Comparison of ENCODE assay signal across 11 mouse cellular contexts in the genomic region with DNA sequence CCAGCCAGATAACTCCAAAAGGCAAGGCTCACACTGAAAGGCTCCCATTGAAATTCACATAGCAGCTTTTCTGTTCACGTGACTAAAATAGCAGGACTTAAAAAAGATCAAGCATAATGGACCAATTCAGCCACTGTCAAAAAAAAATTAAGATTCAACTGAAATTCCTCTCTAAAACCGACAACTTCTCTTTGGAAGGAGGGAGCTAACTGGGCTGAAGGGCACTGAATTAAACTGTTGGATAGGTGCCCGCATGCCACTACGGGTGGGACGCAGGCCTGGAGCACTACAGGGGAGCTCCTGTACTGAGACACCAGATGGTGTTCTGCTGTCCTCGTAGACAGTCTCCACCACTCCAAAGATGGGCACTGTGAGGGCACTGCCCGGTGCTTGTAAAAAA.
A peak's percentile ranks its signal among the peaks of the same experiment; 100 is the strongest.
DNase-seq lines count a peak whose midpoint lies in the region; ATAC-seq and TF ChIP-seq lines count a peak whose summit lies in the region.
"Had no signal": no experiment of that assay in that cellular context is flagged by ENCODE, and none has a peak within 500 bp of the region (broad histone marks: within the 10 kb centered on the region; RNA-seq: fewer than 3 reads in every experiment).

No protein-coding gene starts in this region.

- H3K4me3 ChIP-seq in cerebellum, adult 2 months (replicated peaks; ENCODE audit: insufficient read depth, low read depth, low read length) = no peak overlapping the region
- H3K4me3 ChIP-seq in forebrain, embryonic 14.5 days (ENCODE audit: low read depth, low read length) = no peak overlapping the region
- no peak overlapping the region for H3K4me3 ChIP-seq in midbrain, embryonic 15.5 days
- H3K4me3 ChIP-seq in thymus, adult 2 months (ENCODE audit: control insufficient read depth, insufficient read depth, low read length) = no peak overlapping the region
- H3K4me3 ChIP-seq: liver, embryonic 15.5 days; myocyte had no signal

- TF ChIP-seq POLR2A in cerebellum, adult 2 months (IDR thresholded peaks at IDR 0.05; ENCODE audit: borderline replicate concordance, insufficient read depth, low read length) = no peak
- no peak for TF ChIP-seq POLR2A in thymus, adult 2 months (IDR thresholded peaks at IDR 0.05; ENCODE audit: control insufficient read depth, extremely low read depth, insufficient read depth, low read length, poor library complexity)

- H3K27ac ChIP-seq in cerebellum, adult 2 months (ENCODE audit: insufficient read depth, low read length) = no peak overlapping the region
- peak overlapping the region; percentile 86 for H3K27ac ChIP-seq in forebrain, embryonic 14.5 days (ENCODE audit: low read depth, low read length)
- peak overlapping the region; percentile 58 for H3K27ac ChIP-seq in midbrain, embryonic 15.5 days
- H3K27ac ChIP-seq in thymus, adult 2 months (ENCODE audit: control insufficient read depth, insufficient read depth, low read length) = no peak overlapping the region
- H3K27ac ChIP-seq: liver, embryonic 15.5 days had no signal

- no peaks in the 10 kb centered on the region for H3K27me3 ChIP-seq in cerebellum, adult 2 months (ENCODE audit: control insufficient read depth, insufficient read depth, low read length)
- H3K27me3 ChIP-seq in forebrain, embryonic 14.5 days (replicated peaks; ENCODE audit: control insufficient read depth, insufficient read depth, low read length) = no peaks in the 10 kb centered on the region
- no peaks in the 10 kb centered on the region for H3K27me3 ChIP-seq in midbrain, embryonic 15.5 days (replicated peaks)
- no peaks in the 10 kb centered on the region for H3K27me3 ChIP-seq in thymus, adult 2 months (ENCODE audit: control insufficient read depth, insufficient read depth, low read length)
- H3K27me3 ChIP-seq: liver, embryonic 15.5 days had no signal

- no peak overlapping the region for H3K9ac ChIP-seq in forebrain, embryonic 14.5 days (ENCODE audit: low read length)
- no peak overlapping the region for H3K9ac ChIP-seq in midbrain, embryonic 15.5 days
- H3K9ac ChIP-seq: liver, embryonic 15.5 days had no signal

- H3K36me3 ChIP-seq in forebrain, embryonic 14.5 days (ENCODE audit: control insufficient read depth, insufficient read depth, low read length) = peaks cover 25% of the 10 kb centered on the region
- H3K36me3 ChIP-seq in midbrain, embryonic 15.5 days (replicated peaks) = peaks cover 5% of the 10 kb centered on the region; the same call in 1 of the 2 replicates
- H3K36me3 ChIP-seq in thymus, adult 2 months (ENCODE audit: control insufficient read depth, insufficient read depth, low read length) = no peaks in the 10 kb centered on the region

- peak; percentile 81 for ATAC-seq in forebrain, embryonic 14.5 days
- ATAC-seq in midbrain, embryonic 15.5 days (replicated peaks) = peak; percentile 77
- no peak for ATAC-seq in CD4-positive, CD25-positive, alpha-beta regulatory T cell, adult 4 months

- peaks cover 8% of the 10 kb centered on the region for H3K4me1 ChIP-seq in cerebellum, adult 2 months (ENCODE audit: control insufficient read depth, insufficient read depth, low read length)
- H3K4me1 ChIP-seq in forebrain, embryonic 14.5 days (ENCODE audit: control insufficient read depth, insufficient read depth, low read length) = peaks cover 38% of the 10 kb centered on the region
- peaks cover 24% of the 10 kb centered on the region for H3K4me1 ChIP-seq in midbrain, embryonic 15.5 days
- no peaks in the 10 kb centered on the region for H3K4me1 ChIP-seq in thymus, adult 2 months (replicated peaks; ENCODE audit: control insufficient read depth, insufficient read depth, low read length)
- H3K4me1 ChIP-seq: liver, embryonic 15.5 days had no signal

- no peak overlapping the region for H3K4me2 ChIP-seq in forebrain, embryonic 14.5 days (ENCODE audit: low read length)
- H3K4me2 ChIP-seq in midbrain, embryonic 15.5 days = no peak overlapping the region
- H3K4me2 ChIP-seq: liver, embryonic 15.5 days had no signal

- TF ChIP-seq CTCF in cerebellum, adult 2 months (IDR thresholded peaks at IDR 0.05; ENCODE audit: borderline replicate concordance, insufficient read depth, low read depth, low read length) = peak; percentile 6; the same call in 1 of the 2 replicates
- no peak for TF ChIP-seq CTCF in thymus, adult 2 months (IDR thresholded peaks at IDR 0.05; ENCODE audit: borderline replicate concordance, control insufficient read depth, extremely low read depth, insufficient read depth, low read length, poor library complexity)

- DNase-seq in layer of hippocampus, postnatal 36 days = peak; percentile 49 to 50
- no peak for DNase-seq in layer of hippocampus, adult 11-12 months (ENCODE audit: low spot score)
- DNase-seq in cerebellum, adult 2 months = peak; percentile 89 to 94
- peak; percentile 78 for DNase-seq in forebrain, embryonic 14.5 days (ENCODE audit: low spot score)
- DNase-seq in testis, postnatal 10 days (ENCODE audit: low spot score) = no peak
- DNase-seq in thymus, adult 2 months = no peak
- DNase-seq: adrenal gland, postnatal 14 days had no signal

- 5% methylated on average over 7 of the region's 7 CpGs for WGBS in cerebellum, adult 2 months
- WGBS in forebrain, embryonic 14.5 days = 17% methylated on average over 7 of the region's 7 CpGs
- 24% methylated on average over 7 of the region's 7 CpGs for WGBS in midbrain, embryonic 15.5 days
- WGBS in thymus, adult 2 months = 95% methylated on average over 7 of the region's 7 CpGs

- no peaks in the 10 kb centered on the region for H3K9me3 ChIP-seq in forebrain, embryonic 14.5 days (replicated peaks; ENCODE audit: control insufficient read depth, low read length)
- H3K9me3 ChIP-seq in midbrain, embryonic 15.5 days = no peaks in the 10 kb centered on the region
- H3K9me3 ChIP-seq: liver, embryonic 15.5 days had no signal

Comparison
In these comparisons a context has a peak if more than half of its experiments do, and no peak if none do; other contexts are left out.
1. DNase-seq: peak in layer of hippocampus, postnatal 36 days (2 of 2), cerebellum, adult 2 months (2 of 2) and forebrain, embryonic 14.5 days (single experiment); none in layer of hippocampus, adult 11-12 months (single experiment), testis, postnatal 10 days (single experiment) and thymus, adult 2 months (single experiment).
2. H3K27ac ChIP-seq: peak in forebrain, embryonic 14.5 days (single experiment) and midbrain, embryonic 15.5 days (single experiment); none in cerebellum, adult 2 months (single experiment) and thymus, adult 2 months (single experiment).